Mouse (Mus musculus): ENCODE measurements at regions not wholly inside any gene's neighbourhood (a gene's known extent, or its start where the extent isn't known, plus 50 kb on each side); places are given as distances from the start of the nearest gene placed in this dataset.

- WGBS, result 43% methylated on average over 4 of the region's 4 CpGs
Measured at GRCm38 (mm10) chr1:194049746-194050351, 568.2 kb upstream of the Plxna2 start.

GRCm38 (mm10) chr1:194041393-194042352 lies 576.3 kb upstream of the Plxna2 start:
- Histone ChIP-seq H3K27ac (no peak overlapping the region), H3K4me3 (no peak overlapping the region), H3K4me1 (no peaks in the 10 kb centered on the region), H3K9ac (no peak overlapping the region), H3K27me3 (no peaks in the 10 kb centered on the region), H3K9me3 (no peaks in the 10 kb centered on the region), H3K36me3 (no peaks in the 10 kb centered on the region), H3K4me2 (no peak overlapping the region)
- 41% methylated on average over 8 of the region's 8 CpGs for WGBS
- ATAC-seq (ENCODE audit: borderline replicate concordance, extremely low read depth, low FRiP score, low TSS enrichment), result no peak

More at GRCm38 (mm10) chr1:194049746-194050351, 568.2 kb upstream of the Plxna2 start:
- no peak overlapping the region for H3K4me3 ChIP-seq
- no peak for ATAC-seq (ENCODE audit: borderline replicate concordance, extremely low read depth, low FRiP score, low TSS enrichment)
- H3K27me3 ChIP-seq, result no peaks in the 10 kb centered on the region
- H3K4me2 ChIP-seq, result no peak overlapping the region
- H3K36me3 ChIP-seq, result no peaks in the 10 kb centered on the region
- H3K9ac ChIP-seq, result no peak overlapping the region
- H3K4me1 ChIP-seq, result no peaks in the 10 kb centered on the region
- H3K27ac ChIP-seq, result no peak overlapping the region
- H3K9me3 ChIP-seq, result no peaks in the 10 kb centered on the region

DNA sequence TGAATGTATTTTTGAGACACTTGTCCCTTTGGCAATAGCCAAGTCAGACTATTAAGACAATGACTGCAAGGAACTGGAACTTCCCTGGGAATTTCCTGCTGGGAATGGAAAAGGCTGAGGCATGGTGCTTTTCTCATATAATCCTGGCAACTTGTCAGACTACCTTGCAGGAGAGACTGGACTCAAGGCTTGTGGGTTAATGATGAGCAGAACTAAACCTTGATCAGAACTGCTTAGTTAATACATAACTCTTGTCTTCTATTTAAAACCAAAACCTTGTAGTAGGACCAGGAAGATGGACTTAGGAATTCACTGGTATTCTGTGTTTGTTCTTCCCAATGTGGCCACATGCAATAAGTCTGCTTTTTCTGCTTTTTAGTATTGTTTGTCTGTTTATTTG lies 579.3 kb upstream of the Plxna2 start:
- no peaks in the 10 kb centered on the region for H3K36me3 ChIP-seq
- H3K27me3 ChIP-seq, result no peaks in the 10 kb centered on the region
- H3K4me1 ChIP-seq, result no peaks in the 10 kb centered on the region
- H3K4me2 ChIP-seq, result no peak overlapping the region
- no peak for ATAC-seq (ENCODE audit: borderline replicate concordance, extremely low read depth, low FRiP score, low TSS enrichment)
- H3K4me3 ChIP-seq, result no peak overlapping the region
- H3K9ac ChIP-seq, result no peak overlapping the region
- H3K27ac ChIP-seq, result no peak overlapping the region
- H3K9me3 ChIP-seq, result no peaks in the 10 kb centered on the region

DNA sequence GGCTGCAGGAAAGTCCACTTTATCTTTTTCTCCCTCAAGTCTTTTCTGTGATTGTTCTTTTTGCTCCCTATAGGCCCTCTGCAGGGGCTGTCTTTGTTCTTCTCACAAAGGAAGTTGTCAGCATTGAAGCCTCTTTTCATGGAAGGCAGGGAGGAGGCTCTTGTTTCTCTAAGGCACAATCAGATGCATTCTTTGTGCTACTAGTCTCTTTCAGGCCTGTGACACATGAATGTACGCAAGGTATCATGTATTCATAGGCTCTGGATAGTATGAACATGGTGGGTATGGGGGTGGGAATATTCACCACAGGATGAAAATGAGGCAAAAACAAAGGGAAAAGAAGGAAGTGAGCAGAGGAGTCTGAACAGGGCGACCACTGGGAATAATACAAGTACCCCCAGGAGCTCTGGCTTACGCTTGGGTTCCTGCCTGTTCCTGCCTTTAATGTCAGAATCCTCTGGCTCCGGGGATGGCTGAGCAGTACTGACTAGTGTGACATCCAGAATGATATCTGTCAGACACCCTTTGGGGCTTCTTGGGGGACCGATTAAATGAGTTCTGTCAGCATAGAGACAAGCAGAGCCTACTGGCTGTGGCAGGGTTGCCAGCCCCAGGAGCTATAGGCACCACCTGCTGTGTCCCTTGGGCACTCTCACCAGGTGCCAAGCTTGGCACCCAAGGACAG lies 583.7 kb upstream of the Plxna2 start:
- Histone ChIP-seq H3K27me3 (no peaks in the 10 kb centered on the region), H3K9ac (no peak overlapping the region), H3K27ac (no peak overlapping the region), H3K4me1 (no peaks in the 10 kb centered on the region), H3K36me3 (no peaks in the 10 kb centered on the region), H3K4me3 (no peak overlapping the region), H3K4me2 (no peak overlapping the region), H3K9me3 (no peaks in the 10 kb centered on the region)
- ATAC-seq (ENCODE audit: borderline replicate concordance, extremely low read depth, low FRiP score, low TSS enrichment), result no peak
- WGBS, result 71% methylated on average over 5 of the region's 5 CpGs

DNA sequence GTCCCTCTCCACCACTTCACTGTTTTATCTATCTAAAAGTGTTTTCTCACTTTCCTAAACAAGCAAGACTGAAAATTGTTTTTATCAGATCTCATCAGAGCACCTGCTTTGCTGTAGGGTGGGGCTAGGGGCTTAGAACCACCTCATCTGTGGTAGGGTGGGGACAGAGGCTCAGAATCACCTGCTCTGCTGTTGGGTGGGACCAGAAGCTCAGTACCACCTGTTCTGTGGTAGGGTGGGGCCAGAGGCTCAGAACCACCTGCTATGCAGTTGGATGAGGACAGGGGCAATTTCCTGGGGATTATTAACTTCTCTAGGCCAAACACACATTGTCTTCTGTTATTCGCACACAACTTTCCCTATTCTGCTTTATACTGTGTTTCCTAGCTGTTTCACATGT lies 585.4 kb upstream of the Plxna2 start:
- no peak overlapping the region for H3K4me3 ChIP-seq
- H3K9ac ChIP-seq, result no peak overlapping the region
- 88% methylated on average over 1 of the region's 1 CpGs for WGBS
- no peaks in the 10 kb centered on the region for H3K4me1 ChIP-seq
- no peak for ATAC-seq (ENCODE audit: borderline replicate concordance, extremely low read depth, low FRiP score, low TSS enrichment)
- H3K27me3 ChIP-seq, result no peaks in the 10 kb centered on the region
- no peak overlapping the region for H3K4me2 ChIP-seq
- no peaks in the 10 kb centered on the region for H3K36me3 ChIP-seq
- H3K27ac ChIP-seq, result no peak overlapping the region
- H3K9me3 ChIP-seq, result no peaks in the 10 kb centered on the region

DNA sequence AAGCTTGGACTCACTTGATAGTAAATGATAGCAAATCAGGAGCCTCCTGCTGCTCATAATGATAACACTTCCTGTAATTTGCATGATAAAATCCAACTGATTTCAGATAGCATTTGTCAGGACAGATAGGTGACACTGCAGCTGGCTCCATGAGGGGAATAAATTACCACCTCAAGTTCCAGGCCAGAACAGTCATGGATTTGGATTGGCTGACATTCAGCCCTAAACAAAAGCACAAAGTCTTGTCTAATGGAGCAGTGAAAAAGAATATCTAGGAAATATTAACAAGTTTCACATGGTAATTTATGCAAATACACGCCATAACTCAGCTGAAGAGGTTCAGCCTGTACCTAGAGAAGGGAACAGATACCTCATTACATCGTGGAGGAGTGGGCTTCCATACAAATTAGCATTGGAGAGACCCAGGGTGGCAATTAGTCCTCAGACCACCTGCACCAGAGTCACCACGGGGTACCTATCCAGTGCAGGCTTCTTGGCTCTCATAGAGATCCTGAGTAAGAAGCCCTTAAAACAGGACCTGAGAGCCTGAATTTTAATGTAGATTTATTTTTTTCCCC lies 587.3 kb upstream of the Plxna2 start:
- no peak for ATAC-seq (ENCODE audit: borderline replicate concordance, extremely low read depth, low FRiP score, low TSS enrichment)
- no peak overlapping the region for H3K27ac ChIP-seq
- H3K4me3 ChIP-seq, result no peak overlapping the region
- H3K9me3 ChIP-seq, result no peaks in the 10 kb centered on the region
- no peak overlapping the region for H3K4me2 ChIP-seq
- H3K4me1 ChIP-seq, result no peaks in the 10 kb centered on the region
- H3K36me3 ChIP-seq, result no peaks in the 10 kb centered on the region
- no peak overlapping the region for H3K9ac ChIP-seq
- 65% methylated on average over 3 of the region's 3 CpGs for WGBS
- H3K27me3 ChIP-seq, result no peaks in the 10 kb centered on the region

DNA sequence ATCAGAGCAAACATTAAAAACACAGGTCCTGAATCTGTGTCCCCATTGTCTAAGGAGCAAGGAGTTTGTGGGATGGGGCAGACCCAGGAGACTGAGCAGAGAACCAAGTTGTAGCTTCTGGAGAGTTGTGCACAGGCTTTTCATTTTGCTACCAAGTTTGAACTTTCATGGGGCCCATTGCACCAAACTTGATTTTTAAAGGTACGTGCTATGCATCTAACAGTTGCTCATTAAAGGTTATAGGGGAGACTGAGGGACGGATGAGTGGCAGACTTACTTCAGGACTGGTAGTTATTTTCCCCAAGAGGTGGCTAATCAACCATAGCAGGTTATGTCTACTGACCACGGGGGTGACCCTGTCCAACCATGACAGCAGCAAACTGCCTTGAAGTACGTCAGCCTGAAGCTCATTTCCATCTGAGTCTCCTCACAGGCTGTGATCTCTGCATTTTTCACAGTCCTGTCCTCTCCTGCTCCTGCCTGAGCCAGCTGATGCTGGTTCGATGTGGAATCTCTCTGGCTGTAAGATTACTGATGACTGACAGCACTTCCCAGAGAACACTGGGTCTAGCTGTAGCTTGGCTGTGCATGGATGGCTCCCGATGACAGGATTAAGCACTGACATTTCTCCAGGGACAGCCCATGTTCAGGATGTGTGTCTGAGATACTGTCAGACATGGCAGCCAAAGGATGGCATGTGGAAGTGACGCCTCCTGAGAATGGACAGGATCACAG lies 590.9 kb upstream of the Plxna2 start:
- Histone ChIP-seq H3K27me3 (no peaks in the 10 kb centered on the region), H3K9ac (no peak overlapping the region), H3K9me3 (no peaks in the 10 kb centered on the region), H3K4me1 (no peaks in the 10 kb centered on the region), H3K4me2 (no peak overlapping the region), H3K36me3 (no peaks in the 10 kb centered on the region), H3K27ac (no peak overlapping the region), H3K4me3 (no peak overlapping the region)
- WGBS, result 61% methylated on average over 7 of the region's 7 CpGs
- no peak for ATAC-seq (ENCODE audit: borderline replicate concordance, extremely low read depth, low FRiP score, low TSS enrichment)

DNA sequence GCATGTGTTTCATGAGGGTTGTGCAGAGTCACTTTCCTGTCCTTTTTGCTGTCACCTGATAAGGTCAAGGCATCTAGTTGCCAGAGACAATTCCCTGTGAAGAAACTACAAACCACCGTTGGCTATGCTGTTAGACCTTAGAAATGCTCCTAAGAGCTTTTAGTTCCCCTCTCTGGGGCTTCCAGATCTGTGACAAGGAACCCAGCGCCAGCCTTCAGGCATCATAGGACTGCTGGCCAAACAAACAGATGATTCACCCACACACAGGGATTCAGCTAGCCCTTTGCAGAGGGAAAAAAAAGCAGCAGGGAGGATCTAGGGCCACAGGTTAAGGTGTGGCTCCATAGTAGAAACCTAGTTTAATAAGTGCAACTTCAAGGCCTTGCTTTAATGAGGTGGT lies 591.8 kb upstream of the Plxna2 start:
- Histone ChIP-seq H3K27ac (no peak overlapping the region), H3K9me3 (no peaks in the 10 kb centered on the region), H3K4me3 (no peak overlapping the region), H3K4me2 (no peak overlapping the region), H3K27me3 (no peaks in the 10 kb centered on the region), H3K4me1 (no peaks in the 10 kb centered on the region), H3K36me3 (no peaks in the 10 kb centered on the region), H3K9ac (no peak overlapping the region)
- WGBS, result 32% methylated on average over 2 of the region's 2 CpGs
- ATAC-seq (ENCODE audit: borderline replicate concordance, extremely low read depth, low FRiP score, low TSS enrichment), result no peak

- Histone ChIP-seq H3K36me3 (no peaks in the 10 kb centered on the region), H3K9ac (no peak overlapping the region), H3K27ac (no peak overlapping the region), H3K4me1 (no peaks in the 10 kb centered on the region), H3K27me3 (no peaks in the 10 kb centered on the region), H3K9me3 (no peaks in the 10 kb centered on the region), H3K4me2 (no peak overlapping the region), H3K4me3 (no peak overlapping the region)
- ATAC-seq (ENCODE audit: borderline replicate concordance, extremely low read depth, low FRiP score, low TSS enrichment), result no peak
Measured at GRCm38 (mm10) chr1:194019282-194019681, 598.7 kb upstream of the Plxna2 start.

DNA sequence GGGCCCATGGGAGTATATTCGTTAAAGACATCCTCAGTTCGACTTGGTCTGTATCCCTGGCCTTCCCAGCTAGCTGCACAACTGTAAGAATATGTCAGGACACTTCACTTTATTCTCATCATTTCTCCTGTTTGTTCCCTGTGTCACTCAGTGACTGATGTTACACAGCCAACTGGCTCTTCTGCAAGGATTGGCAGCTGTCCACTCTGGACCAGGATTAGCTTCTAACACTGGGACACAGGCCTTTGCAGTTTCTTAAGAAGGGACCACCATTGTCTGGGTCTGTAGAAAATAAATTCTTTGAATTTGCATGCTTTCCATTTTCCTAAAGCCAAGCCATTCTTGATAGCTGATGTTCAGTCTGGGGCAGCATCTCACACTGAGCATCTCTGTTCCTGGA lies 622.1 kb upstream of the Camk1g start:
- no peaks in the 10 kb centered on the region for H3K27me3 ChIP-seq
- ATAC-seq (ENCODE audit: borderline replicate concordance, extremely low read depth, low FRiP score, low TSS enrichment), result no peak
- WGBS, result 78% methylated on average over 2 of the region's 2 CpGs

GRCm38 (mm10) chr1:193989956-193990675 lies 620.0 kb upstream of the Camk1g start:
- no peaks in the 10 kb centered on the region for H3K27me3 ChIP-seq
- H3K9ac ChIP-seq, result no peak overlapping the region
- no peak overlapping the region for H3K27ac ChIP-seq
- no peak overlapping the region for H3K4me3 ChIP-seq
- H3K9me3 ChIP-seq, result no peaks in the 10 kb centered on the region
- WGBS, result 48% methylated on average over 10 of the region's 10 CpGs
- H3K36me3 ChIP-seq, result no peaks in the 10 kb centered on the region
- no peak overlapping the region for H3K4me2 ChIP-seq
- H3K4me1 ChIP-seq, result 0 out of 2 replicates have a peak, but pooled peaks cover 7% of the 10 kb centered on the region
- no peak for ATAC-seq (ENCODE audit: borderline replicate concordance, extremely low read depth, low FRiP score, low TSS enrichment)

More for the DNA sequence above, 622.1 kb upstream of the Camk1g start:
- H3K9me3 ChIP-seq, result no peaks in the 10 kb centered on the region
- no peak overlapping the region for H3K9ac ChIP-seq
- H3K4me1 ChIP-seq, result 0 out of 2 replicates have a peak, but pooled peaks cover 7% of the 10 kb centered on the region
- no peak overlapping the region for H3K4me3 ChIP-seq
- H3K4me2 ChIP-seq, result no peak overlapping the region
- no peak overlapping the region for H3K27ac ChIP-seq
- no peaks in the 10 kb centered on the region for H3K36me3 ChIP-seq
